Mouse (Mus musculus) intestine, embryonic 16.5 days (tissue): Measurements from ENCODE around the gene Cldn16. TPM values are rescaled to one million over a fixed set of nuclear protein-coding genes. Genes with fewer than 3 reads are reported as not detected.
"Not testable (repeated sequence)": the region's sequence is repeated elsewhere in the genome, so short reads cannot be mapped to it uniquely, and the experiment has no call there.

Experiments
- ATAC-seq: fragments of 200-750 bp; cut with Nextera tagmentation; 2 replicates; pipeline ENCODE4 v1.8.0; 2017; ENCODE audit warnings: moderate TSS enrichment, moderate library complexity
- H3K27ac ChIP-seq: fragments of 300-500 bp; sonication (generic); 2 replicates; pipeline ENCODE4 v1.5.1; 2014; ENCODE audit warnings: mild to moderate bottlenecking, low read length
- H3K27me3 ChIP-seq: fragments of 300-500 bp; sonication (generic); replicated peaks from 2 replicates; pipeline ENCODE4 v1.6.1; 2014; ENCODE audit warnings: low read length, control low read depth, mixed read lengths; ENCODE audit not compliant: control insufficient read depth, insufficient read depth
- H3K36me3 ChIP-seq: fragments of 300-500 bp; sonication (generic); 2 replicates; pipeline ENCODE4 v1.6.1; 2014; ENCODE audit warnings: low read length, control low read depth; ENCODE audit not compliant: control insufficient read depth, insufficient read depth
- H3K4me1 ChIP-seq: fragments of 300-500 bp; sonication (generic); 2 replicates; pipeline ENCODE4 v1.6.1; 2014; ENCODE audit warnings: low read length, control low read depth, mixed read lengths; ENCODE audit not compliant: control insufficient read depth, insufficient read depth
- H3K4me2 ChIP-seq: fragments of 300-500 bp; sonication (generic); 2 replicates; pipeline ENCODE4 v1.6.1; 2014; ENCODE audit warnings: low read depth, low read length, control low read depth
- H3K4me3 ChIP-seq: fragments of 300-500 bp; sonication (generic); 2 replicates; pipeline ENCODE4 v1.5.1; 2014; ENCODE audit warnings: mild to moderate bottlenecking, low read length
- H3K9ac ChIP-seq: fragments of 300-500 bp; sonication (generic); 2 replicates; pipeline ENCODE4 v1.6.1; 2014; ENCODE audit warnings: low read depth, low read length
- H3K9me3 ChIP-seq: fragments of 300-500 bp; sonication (generic); 2 replicates; pipeline ENCODE4 v1.6.1; 2016; ENCODE audit warnings: low read length, control low read depth; ENCODE audit not compliant: control insufficient read depth
- WGBS: fragments of 180-500 bp; shearing (Covaris S2); extraction: QIAGEN DNeasy Blood & Tissue Kit; methylation state at CpG from one replicate; pipeline ENCODE4 v1.1.7; 2014; 5-methylcytosine and 5-hydroxymethylcytosine counted together
- polyA plus RNA-seq: library from polyadenylated mRNA; unstranded; fragments of >200 nt; fragmentation: Nextera tagmentation; extraction: Ambion mirVana; gene quantifications from 2 replicates; pipeline ENCODE4 v1.2.1, GENCODE M21; 2015

Gene Cldn16
- polyA plus RNA-seq, 1 experiment from 2014 or later: not detected

- Histone ChIP-seq H3K9ac (no peak overlapping the region), H3K27me3 (no peaks in the 10 kb centered on the region), H3K9me3 (no peaks in the 10 kb centered on the region), H3K36me3 (no peaks in the 10 kb centered on the region), H3K4me3 (no peak overlapping the region), H3K4me1 (no peaks in the 10 kb centered on the region), H3K27ac (no peak overlapping the region), H3K4me2 (no peak overlapping the region)
- no peak for ATAC-seq
- WGBS: 73% methylated on average over 2 of the region's 2 CpGs
Observed at GRCm38 (mm10) chr16:26456182-26456581, 6.8 kb upstream of the Cldn16 start.

DNA sequence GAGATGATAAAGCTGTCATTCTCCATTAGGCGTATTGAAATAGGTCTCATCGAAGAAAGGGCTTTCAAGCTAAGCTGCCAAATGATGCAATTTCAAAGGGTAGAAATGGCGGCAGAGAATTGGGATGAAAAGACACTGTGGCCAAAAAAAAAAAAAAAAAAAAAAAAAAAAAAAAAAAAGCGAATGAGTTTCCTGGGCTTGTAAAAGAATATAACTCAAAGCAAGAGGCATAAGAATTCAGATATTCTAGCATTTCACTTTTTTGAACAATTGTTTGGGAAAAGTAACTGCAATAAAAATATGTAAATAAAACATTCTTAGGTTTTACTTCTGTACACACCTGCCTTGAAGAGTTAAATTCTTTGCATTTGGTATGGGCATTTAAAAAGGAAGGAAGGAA, 3.6 kb downstream of the Cldn16 start:
- 88% methylated on average over 4 of the region's 4 CpGs for WGBS
- no peak overlapping the region for H3K9ac ChIP-seq
- no peak overlapping the region for H3K4me3 ChIP-seq
- H3K4me1 ChIP-seq: no peaks in the 10 kb centered on the region
- no peaks in the 10 kb centered on the region for H3K9me3 ChIP-seq
- ATAC-seq: no peak
- H3K36me3 ChIP-seq: no peaks in the 10 kb centered on the region
- no peaks in the 10 kb centered on the region for H3K27me3 ChIP-seq
- H3K27ac ChIP-seq: no peak overlapping the region
- H3K4me2 ChIP-seq: no peak overlapping the region

GRCm38 (mm10) chr16:26471254-26471653, 8.3 kb downstream of the Cldn16 start:
- no peak overlapping the region for H3K27ac ChIP-seq
- H3K4me3 ChIP-seq: no peak overlapping the region
- no peak overlapping the region for H3K9ac ChIP-seq
- ATAC-seq: no peak
- no peaks in the 10 kb centered on the region for H3K9me3 ChIP-seq
- no peaks in the 10 kb centered on the region for H3K27me3 ChIP-seq
- 85% methylated on average over 4 of the region's 4 CpGs for WGBS
- H3K36me3 ChIP-seq: no peaks in the 10 kb centered on the region
- H3K4me1 ChIP-seq: no peaks in the 10 kb centered on the region
- no peak overlapping the region for H3K4me2 ChIP-seq

GRCm38 (mm10) chr16:26495721-26496120, 32.8 kb downstream of the Cldn16 start:
- Histone ChIP-seq H3K27me3 (no peaks in the 10 kb centered on the region), H3K9ac (no peak overlapping the region), H3K4me1 (no peaks in the 10 kb centered on the region), H3K4me3 (no peak overlapping the region), H3K9me3 (no peaks in the 10 kb centered on the region), H3K27ac (no peak overlapping the region), H3K36me3 (no peaks in the 10 kb centered on the region), H3K4me2 (no peak overlapping the region)
- WGBS: 18% methylated on average over 2 of the region's 2 CpGs
- no peak for ATAC-seq

DNA sequence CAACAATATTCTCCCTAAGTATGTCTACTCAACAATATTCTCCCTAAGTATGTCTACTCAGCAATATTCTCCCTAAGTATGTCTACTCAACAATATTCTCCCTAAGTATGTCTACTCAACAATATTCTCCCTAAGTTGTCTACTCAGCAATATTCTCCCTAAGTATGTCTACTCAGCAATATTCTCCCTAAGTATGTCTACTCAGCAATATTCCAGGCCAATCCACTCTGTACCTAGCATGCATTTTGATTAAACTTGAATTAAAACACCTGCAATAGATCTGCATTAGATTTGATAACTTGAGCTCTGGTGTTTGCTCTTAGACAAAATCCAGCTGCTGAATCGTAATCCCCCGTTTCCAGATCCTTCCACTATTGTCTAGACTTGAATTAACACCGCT, 36.8 kb downstream of the Cldn16 start:
- not testable (repeated sequence) for H3K9me3 ChIP-seq, H3K4me3 ChIP-seq, H3K27me3 ChIP-seq, H3K9ac ChIP-seq, ATAC-seq, H3K4me2 ChIP-seq, H3K4me1 ChIP-seq, H3K27ac ChIP-seq, H3K36me3 ChIP-seq
- WGBS: 83% methylated on average over 3 of the region's 3 CpGs

DNA sequence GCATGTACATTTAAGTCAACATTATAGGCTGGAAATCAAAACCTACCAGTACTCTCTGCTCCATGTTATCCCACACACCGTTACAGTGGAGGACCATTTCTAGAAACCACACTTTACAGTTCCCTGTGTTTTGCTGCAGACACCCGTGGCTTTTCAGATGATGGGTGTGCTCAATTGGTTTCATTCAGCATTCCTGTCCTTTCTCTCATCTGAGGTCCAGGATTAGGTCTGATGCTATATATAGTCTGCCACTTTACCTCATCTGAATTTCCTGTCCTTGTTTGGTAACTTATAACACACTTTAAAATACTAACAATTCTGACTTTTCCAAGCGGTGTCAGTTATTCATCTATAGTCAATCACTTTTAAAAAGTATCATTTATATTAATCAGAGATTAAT, 37.8 kb downstream of the Cldn16 start:
- H3K27ac ChIP-seq: no peak overlapping the region
- H3K9ac ChIP-seq: no peak overlapping the region
- H3K4me1 ChIP-seq: no peaks in the 10 kb centered on the region
- ATAC-seq: no peak
- no peaks in the 10 kb centered on the region for H3K27me3 ChIP-seq
- no peak overlapping the region for H3K4me2 ChIP-seq
- H3K36me3 ChIP-seq: no peaks in the 10 kb centered on the region
- no peak overlapping the region for H3K4me3 ChIP-seq
- WGBS: 76% methylated on average over 3 of the region's 3 CpGs
- H3K9me3 ChIP-seq: no peaks in the 10 kb centered on the region

DNA sequence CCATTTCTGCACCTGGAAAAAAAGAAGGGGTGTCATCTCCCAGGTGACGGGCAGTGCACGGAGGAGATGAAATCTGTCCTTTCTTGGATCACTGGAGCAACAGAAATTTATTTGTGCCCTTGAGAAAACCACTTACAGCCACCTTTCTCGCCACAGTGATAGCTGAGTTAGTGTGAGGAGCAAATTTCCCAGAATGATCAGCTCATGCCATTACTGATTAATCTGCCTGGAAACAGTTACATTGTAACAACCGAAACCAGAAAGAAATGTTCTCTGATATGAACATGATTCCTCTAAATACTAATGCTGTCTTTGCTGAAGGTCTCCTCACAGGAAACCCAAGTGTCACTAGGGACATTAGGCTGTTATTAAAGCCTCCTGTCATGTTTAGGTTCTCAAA, 42.0 kb downstream of the Cldn16 start:
- 61% methylated on average over 4 of the region's 4 CpGs for WGBS
- no peak overlapping the region for H3K27ac ChIP-seq
- H3K4me1 ChIP-seq: no peaks in the 10 kb centered on the region

DNA sequence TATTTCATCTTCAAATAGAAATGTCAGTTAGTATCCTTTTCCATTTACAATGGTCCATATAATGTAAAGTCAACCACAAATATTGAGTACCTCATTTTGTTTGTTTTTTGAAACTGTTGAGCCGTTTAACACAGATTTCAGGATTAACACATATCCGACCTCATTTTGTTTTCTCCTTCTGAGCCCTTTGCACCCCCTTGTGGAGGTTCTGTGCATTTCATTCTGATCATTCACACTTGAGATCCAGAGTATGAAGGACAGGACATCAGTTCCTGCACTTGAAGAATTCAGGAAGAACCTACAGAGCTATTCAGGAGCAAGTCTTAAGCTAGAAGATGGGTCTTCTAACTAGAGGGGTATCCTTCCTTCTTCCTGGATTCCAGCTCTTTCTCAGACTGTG, 56.7 kb downstream of the Cldn16 start:
- no peak for ATAC-seq
- 38% methylated on average over 2 of the region's 2 CpGs for WGBS

More for the DNA sequence above, 42.0 kb downstream of the Cldn16 start:
- Histone ChIP-seq H3K4me2 (no peak overlapping the region), H3K4me3 (no peak overlapping the region), H3K9me3 (no peaks in the 10 kb centered on the region), H3K9ac (no peak overlapping the region), H3K36me3 (no peaks in the 10 kb centered on the region), H3K27me3 (no peaks in the 10 kb centered on the region)
- no peak for ATAC-seq

DNA sequence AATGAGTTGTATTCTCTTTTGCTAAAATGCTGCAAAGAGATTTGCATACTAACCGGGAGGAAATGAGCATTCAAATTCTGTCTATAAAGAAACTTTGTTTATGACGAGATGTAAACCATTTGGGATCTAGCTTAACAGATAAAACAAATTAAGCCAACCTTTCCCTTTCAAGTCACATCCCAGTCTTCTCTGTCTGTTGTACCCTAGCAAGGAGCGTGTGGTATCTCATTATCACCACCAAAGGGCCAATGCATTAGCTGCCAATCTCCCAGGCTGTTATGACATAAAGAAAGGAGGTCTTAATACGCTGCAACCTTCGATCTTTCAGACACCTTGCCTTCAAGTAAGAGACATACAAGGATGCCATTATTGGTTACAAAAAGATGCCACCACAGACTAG, 62.9 kb downstream of the Cldn16 start:
- no peaks in the 10 kb centered on the region for H3K27me3 ChIP-seq
- H3K27ac ChIP-seq: no peak overlapping the region
- H3K9ac ChIP-seq: no peak overlapping the region
- no peak overlapping the region for H3K4me3 ChIP-seq
- no peaks in the 10 kb centered on the region for H3K4me1 ChIP-seq
- ATAC-seq: no peak
- H3K9me3 ChIP-seq: no peaks in the 10 kb centered on the region
- WGBS: 80% methylated on average over 5 of the region's 5 CpGs
- no peaks in the 10 kb centered on the region for H3K36me3 ChIP-seq
- H3K4me2 ChIP-seq: no peak overlapping the region

More for the DNA sequence above, 56.7 kb downstream of the Cldn16 start:
- Histone ChIP-seq H3K27me3 (no peaks in the 10 kb centered on the region), H3K9ac (no peak overlapping the region), H3K36me3 (no peaks in the 10 kb centered on the region), H3K4me1 (no peaks in the 10 kb centered on the region), H3K4me2 (no peak overlapping the region), H3K27ac (no peak overlapping the region), H3K4me3 (no peak overlapping the region), H3K9me3 (no peaks in the 10 kb centered on the region)

GRCm38 (mm10) chr16:26526669-26527068, 63.7 kb downstream of the Cldn16 start, which contains the start of gene Tmem207:
Gene Tmem207, minus strand, starts transcription at chr16:26526769.
- no peak within 1 kb of the TSS for H3K4me2 ChIP-seq
- no peaks in the 10 kb centered on the region for H3K27me3 ChIP-seq
- H3K9me3 ChIP-seq: no peaks in the 10 kb centered on the region
- WGBS: 88% methylated on average over 4 of the region's 4 CpGs
- H3K4me3 ChIP-seq: no peak within 1 kb of the TSS
- H3K27ac ChIP-seq: no peak within 1 kb of the TSS
- H3K9ac ChIP-seq: no peak within 1 kb of the TSS
- H3K4me1 ChIP-seq: no peaks in the 10 kb centered on the region
- H3K36me3 ChIP-seq: no peaks in the 10 kb centered on the region
- ATAC-seq: no peak
